Mouse (Mus musculus): ENCODE results near the gene Bst2.
A peak's percentile ranks its signal among the peaks of the same experiment; 100 is the strongest.

The Bst2 gene

DNA sequence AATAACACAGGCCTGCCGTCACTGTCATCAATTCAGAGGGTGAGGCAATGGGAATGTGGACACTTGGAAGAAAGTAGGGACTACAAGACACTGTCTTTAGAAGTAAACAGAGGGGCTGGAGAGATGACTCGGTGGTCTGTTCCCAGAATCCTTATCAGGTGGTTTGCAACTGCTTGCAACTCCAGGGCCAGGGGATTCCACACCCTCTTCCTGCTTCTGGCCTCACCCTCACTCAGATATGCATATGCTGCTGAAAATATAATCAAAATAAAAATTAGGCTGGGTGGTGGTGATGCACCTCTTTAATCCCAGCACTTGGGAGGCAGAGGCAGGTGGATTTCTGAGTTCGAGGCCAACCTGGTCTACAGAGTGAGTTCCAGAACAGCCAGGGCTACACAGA, 22.8 kb upstream of the Bst2 start:
- DNase-seq (ENCODE audit: low read depth, low spot score): no peak

DNA sequence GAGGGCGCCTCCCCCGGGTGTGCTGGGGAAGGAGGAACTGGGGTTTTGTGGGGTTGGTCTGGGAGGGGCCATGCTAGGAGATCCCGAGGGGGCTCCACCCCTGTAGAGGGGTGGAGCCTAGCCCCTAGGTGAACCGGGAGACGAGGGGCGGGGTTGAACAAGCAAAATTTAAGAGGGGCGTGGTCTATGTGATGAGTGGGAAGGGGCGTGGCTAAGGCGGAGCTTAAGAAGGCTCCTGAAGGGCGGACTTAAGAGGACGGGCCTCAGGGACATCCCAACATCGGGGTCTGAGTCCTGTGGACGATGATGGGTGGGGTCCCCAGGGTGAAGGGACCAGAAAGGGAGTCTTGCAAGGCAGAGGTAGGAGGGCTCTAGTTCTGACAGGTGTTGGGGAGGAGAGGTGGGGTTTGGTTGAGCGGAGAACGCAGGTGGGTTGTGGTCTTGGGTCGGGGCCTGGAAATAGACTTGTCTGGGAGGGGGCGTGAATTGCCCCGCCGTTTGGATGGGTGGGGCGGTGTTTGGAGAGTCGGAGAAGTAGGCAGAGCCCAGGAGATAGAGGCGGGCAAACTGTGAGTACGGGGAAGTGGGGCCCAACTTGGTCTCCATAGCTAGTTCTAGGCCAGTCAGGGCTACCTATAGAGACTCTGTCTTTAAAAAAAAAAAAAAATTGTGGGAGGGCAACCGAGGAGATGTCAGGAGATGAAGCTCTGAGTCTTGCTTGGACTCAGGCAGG, 21.9 kb upstream of the Bst2 start:
- peak; percentile 98 for DNase-seq (ENCODE audit: low read depth, low spot score)

DNA sequence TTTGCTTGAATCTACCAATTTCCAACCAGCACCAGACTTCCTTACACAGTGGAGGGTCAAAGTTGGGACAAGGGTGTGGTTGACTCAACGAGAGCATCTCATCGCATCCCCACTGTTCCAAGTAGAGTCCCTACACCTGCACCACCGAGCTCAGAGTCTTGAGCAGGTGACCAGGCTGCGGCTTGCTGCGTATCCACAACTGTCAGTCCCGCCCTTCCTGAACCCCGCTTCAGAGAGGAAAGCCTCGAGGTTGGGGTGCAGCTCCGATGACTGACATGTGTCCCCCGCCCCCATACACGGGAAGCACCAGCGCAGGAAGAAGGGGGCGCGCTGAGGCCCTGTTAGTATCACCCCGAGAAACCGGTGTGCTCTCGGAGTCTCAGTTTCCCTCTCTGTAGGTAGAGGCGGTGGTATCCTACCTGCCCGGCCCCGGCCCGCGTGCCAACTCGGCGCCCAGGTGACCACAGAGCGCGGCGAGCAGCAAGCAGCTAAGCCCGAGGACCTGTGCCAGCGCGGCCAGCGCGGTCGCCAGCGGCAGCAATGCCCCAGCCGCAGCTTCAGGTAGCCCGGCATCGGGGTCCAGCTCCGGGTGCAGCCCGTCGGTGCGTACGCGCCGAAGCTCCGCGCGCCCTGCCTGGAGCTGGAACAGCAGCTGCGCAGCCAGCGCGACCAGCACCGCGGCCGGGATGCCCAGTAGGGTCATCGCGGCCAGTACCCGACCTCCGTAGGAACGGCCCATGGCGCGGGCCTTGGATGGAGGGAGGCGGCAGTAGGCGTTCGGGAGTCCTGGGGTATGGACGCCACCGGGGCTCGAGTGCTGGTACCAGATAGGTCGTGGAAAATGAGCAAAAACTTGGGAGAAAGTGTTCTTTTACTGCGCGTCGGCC, 21.1 kb upstream of the Bst2 start, which contains the start of gene Tmem221:
Tmem221 (minus strand) TSS at position 801 of the 887 bp plus-strand sequence.
- peak; percentile 30 for DNase-seq (ENCODE audit: low read depth, low spot score)

DNA sequence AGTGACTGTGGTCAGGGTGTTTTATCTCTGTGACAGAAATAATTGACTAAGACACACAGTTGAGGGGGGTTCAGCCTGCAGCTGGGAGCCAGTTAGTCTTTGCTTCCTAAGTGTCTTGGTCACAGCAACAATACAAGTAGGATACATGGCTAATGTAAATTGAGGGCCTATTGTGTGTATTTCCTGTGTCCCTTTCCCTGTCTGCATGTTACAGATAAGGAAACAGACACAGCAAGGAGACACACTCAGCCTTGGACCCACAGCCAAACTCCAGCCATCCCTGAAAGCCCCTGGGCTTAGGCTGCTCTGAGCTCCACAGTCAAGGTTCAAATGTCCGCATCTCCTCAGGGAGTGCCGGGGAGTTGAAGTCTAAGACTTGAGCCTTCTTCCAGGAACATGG, 17.4 kb upstream of the Bst2 start:
- no peak for DNase-seq (ENCODE audit: low read depth, low spot score)

DNA sequence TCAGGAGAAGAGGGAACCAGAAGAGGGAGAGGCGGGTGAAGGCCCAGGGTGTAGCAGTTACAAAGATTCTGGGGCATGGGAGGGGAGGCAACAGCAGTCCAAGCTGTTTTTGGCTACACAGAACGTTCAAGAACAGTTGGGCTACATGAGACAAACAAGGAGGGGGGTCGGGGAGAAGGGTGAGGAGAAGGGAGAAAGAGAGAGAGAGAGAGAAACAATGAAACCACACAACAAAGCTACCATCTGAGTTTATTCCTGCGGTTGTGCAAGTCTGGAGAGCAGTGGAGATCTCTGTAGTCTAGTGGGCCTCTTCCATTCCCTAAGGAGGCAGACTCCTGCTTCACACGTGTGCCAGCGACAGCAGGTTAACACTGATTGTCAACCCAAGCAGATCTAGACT, 16.7 kb upstream of the Bst2 start:
- DNase-seq (ENCODE audit: low read depth, low spot score): no peak

DNA sequence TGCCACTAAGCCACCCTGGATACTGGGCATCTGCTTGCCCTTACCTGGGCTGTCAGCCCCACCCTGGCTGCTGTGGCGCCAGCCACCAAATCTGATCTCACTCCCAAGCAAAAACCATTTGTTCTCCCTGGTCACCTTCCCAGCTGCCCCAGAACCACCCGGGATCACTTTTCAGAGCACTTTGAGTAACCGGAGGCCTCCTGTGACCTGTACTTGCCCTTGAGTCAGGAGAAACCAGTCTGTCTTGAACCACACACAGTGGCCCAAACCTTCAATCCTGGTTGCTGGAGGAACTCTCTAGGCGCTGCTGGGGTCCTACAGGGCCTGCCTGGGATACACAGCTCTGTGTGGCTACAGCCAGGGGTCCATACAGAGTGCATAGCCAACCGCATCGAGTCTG, 15.5 kb upstream of the Bst2 start:
- no peak for DNase-seq (ENCODE audit: low read depth, low spot score)

DNA sequence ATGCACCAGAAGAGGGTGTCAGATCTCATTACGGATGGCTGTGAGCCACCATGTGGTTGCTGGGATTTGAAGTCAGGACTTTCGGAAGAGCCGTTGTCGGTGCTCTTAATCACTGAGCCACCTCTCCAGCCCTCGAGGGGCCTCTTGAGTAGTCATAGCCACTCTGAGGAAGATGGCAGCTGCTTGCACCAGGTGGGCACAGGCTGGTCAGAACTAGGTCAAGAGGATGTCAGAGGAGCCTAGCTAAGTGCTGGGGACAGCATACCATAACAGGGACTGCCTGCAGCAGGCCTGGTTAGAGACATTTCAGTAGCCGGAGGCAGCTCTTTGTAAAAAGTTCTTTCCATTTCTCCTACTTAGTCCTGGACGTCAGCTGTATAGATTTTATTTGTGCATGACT, 13.5 kb upstream of the Bst2 start:
- DNase-seq (ENCODE audit: low read depth, low spot score): no peak

DNA sequence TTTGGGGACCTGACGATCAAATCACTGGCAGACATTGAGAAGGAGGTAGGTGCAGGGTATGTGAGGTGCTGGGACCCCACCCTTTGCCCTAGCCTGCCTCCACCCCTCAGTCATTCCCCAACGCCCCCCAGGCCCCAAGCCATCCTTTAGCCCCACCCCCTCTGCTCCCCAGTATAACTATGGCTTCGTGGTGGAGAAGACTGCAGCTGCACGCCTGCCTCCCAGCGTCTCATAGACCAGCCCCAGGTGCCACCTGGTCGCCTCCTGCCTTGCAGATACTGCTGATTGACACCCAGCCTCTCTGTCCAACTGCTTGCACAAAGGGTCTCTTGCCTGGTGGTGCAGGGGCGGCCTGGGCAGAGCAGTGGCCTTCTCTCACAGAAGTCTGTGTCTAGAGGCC, 10.3 kb upstream of the Bst2 start:
- DNase-seq (ENCODE audit: low read depth, low spot score): no peak

DNA sequence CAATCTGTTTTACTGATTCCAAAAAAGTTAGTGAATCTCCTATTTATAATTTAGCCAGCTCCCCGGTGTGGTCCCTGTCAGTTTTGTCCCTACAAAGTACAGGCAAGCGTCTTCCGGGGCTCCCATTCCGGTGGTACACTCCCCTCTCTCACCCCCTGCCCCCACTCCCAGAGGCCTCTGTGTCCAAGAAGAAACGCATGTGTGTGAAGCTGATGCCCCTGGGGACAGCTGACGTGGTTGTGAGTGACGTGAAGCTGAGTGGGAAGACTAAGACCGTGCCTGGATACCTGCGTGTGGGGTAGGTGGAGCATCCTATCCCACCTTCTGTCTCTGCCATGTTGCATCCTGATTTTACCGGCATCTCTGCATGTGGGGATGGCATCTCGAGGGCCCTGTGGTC, 7.8 kb upstream of the Bst2 start:
- DNase-seq (ENCODE audit: low read depth, low spot score): no peak

DNA sequence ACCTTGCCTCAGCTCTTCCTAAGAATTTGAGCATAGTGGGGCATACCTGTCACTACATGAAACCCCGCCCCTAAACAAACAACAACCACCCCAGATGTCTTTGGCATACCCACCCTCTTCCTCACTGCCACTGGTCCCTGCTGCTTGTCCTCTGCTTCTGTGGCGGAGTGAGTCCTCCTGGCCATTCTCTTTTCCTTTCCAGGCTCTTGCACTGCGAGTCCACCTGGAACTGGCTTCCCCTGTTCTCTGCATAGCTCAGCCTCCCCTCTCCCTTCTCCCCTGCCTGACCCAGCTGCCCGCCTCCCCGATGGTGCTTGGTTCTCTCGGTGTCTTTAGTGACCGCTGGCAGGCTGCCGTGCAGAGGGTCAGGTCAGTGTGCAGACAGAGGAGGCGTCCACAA, 6.5 kb upstream of the Bst2 start:
- no peak for DNase-seq (ENCODE audit: low read depth, low spot score)

DNA sequence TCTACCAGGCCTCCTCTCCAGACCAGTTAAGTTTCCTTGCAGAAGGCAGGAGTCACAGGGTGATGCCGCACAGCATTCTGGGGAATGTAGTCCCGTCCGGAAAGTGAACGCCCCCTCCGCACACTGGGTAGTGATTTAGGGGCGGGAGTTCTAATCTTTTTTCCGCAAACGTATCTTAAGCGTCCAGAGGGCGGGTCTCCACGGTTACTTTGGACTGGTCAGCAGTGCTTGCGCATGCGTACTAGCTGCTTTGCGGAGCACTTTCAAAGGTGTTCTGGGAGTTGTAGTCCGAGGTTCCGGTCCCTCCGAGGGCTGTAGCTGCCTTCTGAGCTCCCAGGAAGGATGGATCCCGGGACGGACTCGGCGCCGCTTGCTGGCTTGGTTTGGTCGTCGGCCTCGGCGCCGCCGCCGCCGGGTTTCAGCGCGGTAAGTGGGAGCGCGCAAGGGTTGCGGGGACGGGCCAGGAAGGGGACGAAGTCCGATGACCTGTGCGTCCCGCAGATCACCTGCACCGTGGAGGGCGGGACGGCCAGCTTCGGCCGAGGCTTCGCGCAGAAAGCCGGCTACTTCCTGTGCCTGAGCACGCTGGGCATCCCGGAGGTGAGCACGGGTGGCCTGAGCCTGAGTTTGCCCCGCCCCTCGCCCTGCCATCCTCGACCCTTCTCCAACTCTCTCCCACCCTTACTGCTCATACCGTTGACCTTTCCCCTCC, 5.5 kb upstream of the Bst2 start, which contains the start of gene Mvb12a:
Mvb12a (plus strand) TSS at position 291 of the 712 bp plus-strand sequence.
- peak; percentile 100 for DNase-seq (ENCODE audit: low read depth, low spot score)

DNA sequence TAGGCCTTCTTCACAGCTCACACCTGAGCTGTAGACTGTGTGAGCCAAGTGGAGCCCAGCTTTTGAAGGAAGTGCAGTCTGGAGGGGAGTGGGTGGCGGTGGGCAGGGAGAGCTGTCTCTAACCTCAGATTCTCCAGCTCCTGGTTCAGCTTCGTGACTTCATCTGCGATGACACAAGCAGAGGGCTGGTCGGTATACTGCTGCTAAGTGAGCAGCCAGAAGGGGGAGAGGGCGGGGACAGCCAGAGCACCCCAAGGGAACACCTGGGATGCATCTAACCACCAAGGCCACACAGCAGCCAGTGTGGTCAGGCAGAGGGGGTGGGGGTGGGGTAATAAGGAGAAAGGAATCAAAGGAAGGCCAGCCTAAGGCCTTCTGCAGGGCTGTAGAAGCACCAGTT, 1.6 kb downstream of the Bst2 start:
- DNase-seq (ENCODE audit: low read depth, low spot score): no peak

DNA sequence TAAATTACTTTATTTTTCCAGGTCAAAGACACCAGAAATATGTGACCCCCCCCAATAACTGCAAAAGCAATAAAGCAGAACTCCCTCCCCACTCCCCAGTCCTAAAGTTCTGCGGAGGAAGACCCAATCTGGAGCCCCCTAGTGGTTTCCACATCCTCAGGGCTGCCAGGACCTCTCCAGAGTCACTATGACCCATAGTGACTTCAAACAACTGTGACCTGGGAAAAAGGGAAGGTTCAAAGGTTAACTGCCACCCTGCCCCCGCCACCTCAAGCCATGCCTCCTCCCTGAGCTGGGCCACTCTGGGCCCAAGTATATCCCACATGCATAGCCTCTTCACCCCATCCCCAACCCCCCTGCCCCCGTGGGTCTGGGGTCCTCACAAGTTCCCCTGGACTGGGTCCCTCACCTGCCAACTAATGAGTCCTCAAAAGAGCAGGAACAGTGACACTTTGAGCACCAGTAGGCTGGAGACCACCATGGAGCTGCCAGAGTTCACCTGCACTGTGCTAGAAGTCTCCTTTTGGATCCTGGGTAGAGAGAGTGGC, 2.9 kb downstream of the Bst2 start:
- DNase-seq (ENCODE audit: low read depth, low spot score): no peak

DNA sequence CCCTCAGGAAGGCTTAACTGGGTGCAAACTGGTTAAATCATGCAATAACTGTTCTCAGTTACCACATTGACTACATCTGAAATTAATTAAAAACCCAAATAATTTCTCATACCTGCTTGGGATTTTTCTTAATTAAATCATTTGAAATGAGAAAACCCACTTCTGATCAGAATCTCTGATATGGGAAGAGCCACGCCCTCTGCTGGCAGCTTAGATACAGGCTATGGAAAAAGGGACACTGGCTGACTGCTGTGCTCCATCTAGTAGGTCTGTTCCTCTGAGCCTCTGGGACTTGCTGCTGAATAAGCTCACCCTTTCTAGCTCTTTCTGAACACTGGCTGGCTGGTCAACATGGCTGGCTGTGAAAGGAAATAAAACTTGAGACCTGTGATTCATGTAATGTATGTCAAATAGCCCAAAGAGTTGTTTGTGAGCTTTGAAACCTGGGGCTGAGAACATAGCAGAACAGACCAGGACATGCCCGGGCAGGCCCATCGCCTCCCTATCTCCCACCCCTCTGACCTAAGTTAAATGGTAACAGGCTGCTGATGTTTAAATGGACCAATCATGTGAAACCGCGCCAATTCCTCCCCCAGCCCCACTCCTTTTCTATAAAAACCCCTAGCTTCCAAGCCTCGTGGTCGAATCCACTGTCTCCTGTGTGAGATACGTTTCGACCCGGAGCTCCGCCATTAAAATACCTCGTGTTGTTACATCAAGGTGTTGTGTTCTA, 6.4 kb downstream of the Bst2 start:
- DNase-seq (ENCODE audit: low read depth, low spot score): peak; percentile 89

DNA sequence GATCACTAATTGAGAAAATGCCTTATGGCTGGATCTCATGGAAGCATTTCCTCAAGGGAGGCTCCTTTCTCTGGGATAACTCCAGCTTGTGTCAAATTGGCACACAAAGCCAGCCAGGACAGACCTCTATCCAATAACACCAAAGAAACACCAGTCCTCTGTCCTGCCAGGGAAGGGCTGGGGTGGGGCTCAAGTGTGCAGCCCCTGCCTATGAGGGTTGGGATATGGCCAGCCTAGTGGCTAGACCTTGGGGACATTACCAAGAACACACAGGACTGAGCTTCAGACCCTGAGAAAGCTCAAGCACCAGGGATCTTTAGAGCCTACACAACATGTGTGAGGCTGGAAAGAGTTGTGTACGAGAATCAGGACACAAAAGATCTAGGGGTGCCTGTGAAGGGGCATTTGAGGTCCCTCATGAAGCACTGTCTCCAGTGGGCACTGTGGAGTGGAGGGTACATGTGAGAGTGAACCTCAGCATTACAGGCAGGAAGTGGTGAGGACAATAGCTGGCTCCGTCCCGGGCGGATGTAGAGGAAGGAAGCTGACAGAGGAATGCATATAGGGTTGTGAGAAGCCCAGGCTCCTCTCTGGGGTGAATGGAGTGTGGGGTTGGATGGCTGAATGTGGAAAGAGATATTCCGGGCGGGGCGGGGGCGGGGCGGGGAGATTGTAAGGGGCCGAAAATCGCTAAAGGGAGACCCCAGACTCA, 8.7 kb downstream of the Bst2 start:
- peak; percentile 76 for DNase-seq (ENCODE audit: low read depth, low spot score)

DNA sequence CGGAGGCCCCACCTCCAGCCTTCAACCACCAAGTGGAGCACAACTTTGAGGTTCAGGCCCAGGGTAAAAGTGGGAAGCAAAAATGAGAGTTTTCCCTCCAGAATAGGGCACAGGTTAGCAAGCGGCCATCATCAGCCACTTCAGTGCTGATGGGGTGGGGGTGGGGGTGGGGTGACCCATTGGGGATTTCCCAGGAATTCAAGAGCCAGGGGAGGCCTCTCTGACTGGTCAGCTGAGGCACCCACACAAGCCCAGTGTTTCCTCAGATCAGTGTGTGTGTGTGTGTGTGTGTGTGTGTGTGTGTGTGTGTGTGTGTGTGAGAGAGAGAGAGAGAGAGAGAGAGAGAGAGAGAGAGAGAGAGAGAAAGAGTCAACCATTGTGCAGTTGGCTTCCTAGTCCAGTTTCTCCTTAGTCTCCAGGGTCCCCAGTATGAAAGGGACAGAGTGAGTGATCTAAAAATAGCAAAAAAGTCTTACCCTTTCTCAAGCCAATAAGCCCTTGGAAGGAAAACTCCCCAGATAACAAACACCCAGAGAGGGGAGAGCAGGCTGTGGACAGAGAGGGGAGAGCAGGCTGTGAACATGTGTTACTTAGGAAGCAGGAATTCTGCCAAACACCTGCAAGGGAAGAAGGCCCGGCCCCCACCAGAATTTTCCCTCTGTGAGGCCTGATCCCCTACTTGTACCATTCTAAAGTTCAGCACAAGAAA, 9.9 kb downstream of the Bst2 start:
- DNase-seq (ENCODE audit: low read depth, low spot score): no peak

DNA sequence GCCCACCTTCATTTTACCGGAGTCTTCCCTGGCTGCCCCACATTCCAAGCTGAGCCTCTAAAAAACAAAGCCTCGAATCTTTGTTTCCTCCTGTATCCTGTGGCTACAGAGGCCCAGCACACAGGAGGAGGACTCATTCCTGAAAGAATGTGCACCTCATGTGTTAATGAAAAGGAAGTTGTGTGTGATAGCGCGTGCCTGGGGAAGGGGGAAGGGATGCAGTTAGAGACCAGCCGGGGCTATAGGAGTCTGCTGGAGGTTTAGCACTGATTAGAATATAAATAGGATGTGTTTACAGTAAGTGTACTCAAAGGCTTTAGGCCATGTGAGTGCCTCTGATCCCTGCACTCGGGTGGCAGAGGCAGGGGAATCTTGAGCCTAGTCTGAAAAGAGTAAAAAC, 11.0 kb downstream of the Bst2 start:
- DNase-seq (ENCODE audit: low read depth, low spot score): peak; percentile 98

DNA sequence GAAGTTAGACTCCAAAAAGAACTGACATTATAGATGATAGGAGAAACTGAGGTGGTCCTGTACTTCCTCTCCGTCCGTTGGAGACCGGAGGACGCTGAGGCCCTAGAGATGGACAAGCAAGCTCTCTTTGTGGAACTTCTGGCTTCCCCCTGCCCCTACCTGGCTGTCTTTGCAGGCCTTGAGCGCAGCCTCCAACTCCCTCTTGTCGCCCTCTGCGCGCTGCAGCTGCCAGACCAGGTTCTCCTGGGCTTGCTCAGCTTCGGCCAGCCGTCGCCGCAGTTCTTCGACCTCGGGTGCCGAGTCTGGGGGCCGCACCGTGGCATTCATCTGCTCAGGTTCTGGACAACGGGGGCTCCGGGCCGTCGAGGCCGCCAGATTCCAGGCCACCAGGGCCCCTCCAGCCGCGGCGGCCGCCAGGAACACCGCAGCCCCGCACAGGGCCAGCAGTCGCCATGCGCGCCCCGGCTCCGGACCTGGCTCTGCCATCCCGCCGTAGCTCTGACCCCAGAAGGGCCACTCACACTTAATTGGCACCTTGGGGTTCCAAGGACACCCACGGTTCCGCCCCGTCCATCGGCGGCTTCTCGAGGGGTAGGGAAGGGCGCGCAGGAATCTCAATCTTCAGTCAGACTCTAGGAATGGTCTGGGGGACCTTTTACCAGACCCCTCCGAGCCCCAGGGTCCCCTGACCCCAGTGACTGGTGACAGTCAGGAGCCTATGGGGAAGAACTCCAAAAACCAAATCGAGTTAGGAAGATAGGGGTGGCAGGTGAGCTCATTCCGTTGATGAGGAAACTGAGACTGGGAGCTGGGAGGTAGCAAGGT, 11.8 kb downstream of the Bst2 start, which contains the start of gene Ccdc194:
Ccdc194 (minus strand) TSS at position 486 of the 825 bp plus-strand sequence.
- DNase-seq (ENCODE audit: low read depth, low spot score): no peak

DNA sequence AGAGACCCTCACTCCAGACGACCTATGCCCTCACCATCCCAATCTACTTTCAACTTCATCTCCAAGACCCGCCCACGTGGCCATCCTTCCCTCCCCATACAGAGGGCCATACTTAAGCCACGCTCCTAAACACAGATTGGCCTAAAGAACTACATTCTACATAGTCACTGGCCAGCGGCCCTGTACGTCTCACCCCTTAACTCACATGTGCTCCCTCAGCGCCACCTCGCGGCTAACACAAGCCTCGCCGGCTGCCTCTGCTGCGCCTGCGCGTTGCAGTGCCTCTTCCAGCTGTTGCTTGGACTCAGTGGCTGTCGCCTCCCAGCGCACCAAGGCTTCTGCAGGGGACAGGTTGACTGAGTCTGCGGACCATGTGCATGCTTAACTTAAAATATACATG, 15.6 kb downstream of the Bst2 start:
- peak; percentile 98 for DNase-seq (ENCODE audit: low read depth, low spot score)

Measured in R1 (cell line).